Mouse (Mus musculus): Measurements from ENCODE around the gene Gm20481. TPM values are rescaled to one million over a fixed set of nuclear protein-coding genes. Genes with fewer than 3 reads are reported as not detected.
"Not testable (repeated sequence)": the region's sequence is repeated elsewhere in the genome, so short reads cannot be mapped to it uniquely, and the experiment has no call there.

The Gm20481 gene
- polyA plus RNA-seq, 1 experiment from 2014 or later = not detected

GRCm38 (mm10) chr17:34994751-34995150 lies 25.0 kb downstream of the Gm20481 start:
- DNase-seq (ENCODE audit: low spot score) = no peak
- no peak overlapping the region for H3K27ac ChIP-seq (replicated peaks; ENCODE audit: low read depth, low read length)
- no peaks in the 10 kb centered on the region for H3K9me3 ChIP-seq (ENCODE audit: control insufficient read depth, low read length)
- no peak for ATAC-seq (ENCODE audit: low read depth)
- H3K4me1 ChIP-seq (ENCODE audit: control insufficient read depth, insufficient read depth, low read length) = peaks cover 2% of the 10 kb centered on the region; the same call in 1 of the 2 replicates
- H3K27me3 ChIP-seq (replicated peaks; ENCODE audit: control insufficient read depth, insufficient read depth, low read length) = no peaks in the 10 kb centered on the region
- H3K9ac ChIP-seq (ENCODE audit: low read depth, low read length) = no peak overlapping the region
- H3K36me3 ChIP-seq (ENCODE audit: control insufficient read depth, insufficient read depth, low read length) = peaks cover 34% of the 10 kb centered on the region
- no peak overlapping the region for H3K4me3 ChIP-seq (ENCODE audit: low read depth, low read length)
- no peak overlapping the region for H3K4me2 ChIP-seq (ENCODE audit: low read depth, low read length)

GRCm38 (mm10) chr17:34995192-34995591 lies 25.5 kb downstream of the Gm20481 start:
- H3K4me2 ChIP-seq (ENCODE audit: low read depth, low read length); H3K27ac ChIP-seq (replicated peaks; ENCODE audit: low read depth, low read length); ATAC-seq (ENCODE audit: low read depth); H3K4me1 ChIP-seq (ENCODE audit: control insufficient read depth, insufficient read depth, low read length); DNase-seq (ENCODE audit: low spot score); H3K27me3 ChIP-seq (replicated peaks; ENCODE audit: control insufficient read depth, insufficient read depth, low read length); H3K4me3 ChIP-seq (ENCODE audit: low read depth, low read length); H3K9ac ChIP-seq (ENCODE audit: low read depth, low read length); H3K9me3 ChIP-seq (ENCODE audit: control insufficient read depth, low read length): not testable (repeated sequence)
- peaks cover 34% of the 10 kb centered on the region for H3K36me3 ChIP-seq (ENCODE audit: control insufficient read depth, insufficient read depth, low read length)
- 89% methylated on average over 4 of the region's 4 CpGs for WGBS

- H3K4me3 ChIP-seq (ENCODE audit: low read depth, low read length); DNase-seq (ENCODE audit: low spot score); H3K4me2 ChIP-seq (ENCODE audit: low read depth, low read length); H3K27ac ChIP-seq (replicated peaks; ENCODE audit: low read depth, low read length); H3K9ac ChIP-seq (ENCODE audit: low read depth, low read length); H3K27me3 ChIP-seq (replicated peaks; ENCODE audit: control insufficient read depth, insufficient read depth, low read length); H3K9me3 ChIP-seq (ENCODE audit: control insufficient read depth, low read length); ATAC-seq (ENCODE audit: low read depth); H3K4me1 ChIP-seq (ENCODE audit: control insufficient read depth, insufficient read depth, low read length): not testable (repeated sequence)
- H3K36me3 ChIP-seq (ENCODE audit: control insufficient read depth, insufficient read depth, low read length) = peaks cover 28% of the 10 kb centered on the region
- WGBS = 96% methylated on average over 4 of the region's 4 CpGs
Observed at GRCm38 (mm10) chr17:34995927-34996326, 26.2 kb downstream of the Gm20481 start.

- Histone ChIP-seq H3K4me2 (ENCODE audit: low read depth, low read length) (no peak overlapping the region), H3K4me3 (ENCODE audit: low read depth, low read length) (no peak overlapping the region), H3K4me1 (ENCODE audit: control insufficient read depth, insufficient read depth, low read length) (peaks cover 6% of the 10 kb centered on the region; the same call in 1 of the 2 replicates), H3K9ac (ENCODE audit: low read depth, low read length) (no peak overlapping the region; the same call in 1 of the 2 replicates), H3K36me3 (ENCODE audit: control insufficient read depth, insufficient read depth, low read length) (peaks cover 26% of the 10 kb centered on the region), H3K27me3 (replicated peaks; ENCODE audit: control insufficient read depth, insufficient read depth, low read length) (no peaks in the 10 kb centered on the region), H3K27ac (replicated peaks; ENCODE audit: low read depth, low read length) (no peak overlapping the region), H3K9me3 (ENCODE audit: control insufficient read depth, low read length) (no peaks in the 10 kb centered on the region)
- no peak for ATAC-seq (ENCODE audit: low read depth)
- no peak for DNase-seq (ENCODE audit: low spot score)
- WGBS = 93% methylated on average over 12 of the region's 14 CpGs
Observed at GRCm38 (mm10) chr17:34996411-34997141, 26.9 kb downstream of the Gm20481 start.

- Histone ChIP-seq H3K27ac (replicated peaks; ENCODE audit: low read depth, low read length) (no peak overlapping the region), H3K9ac (ENCODE audit: low read depth, low read length) (no peak overlapping the region), H3K4me2 (ENCODE audit: low read depth, low read length) (no peak overlapping the region), H3K4me3 (ENCODE audit: low read depth, low read length) (no peak overlapping the region), H3K4me1 (ENCODE audit: control insufficient read depth, insufficient read depth, low read length) (peaks cover 6% of the 10 kb centered on the region; the same call in 1 of the 2 replicates), H3K27me3 (replicated peaks; ENCODE audit: control insufficient read depth, insufficient read depth, low read length) (no peaks in the 10 kb centered on the region), H3K9me3 (ENCODE audit: control insufficient read depth, low read length) (no peaks in the 10 kb centered on the region), H3K36me3 (ENCODE audit: control insufficient read depth, insufficient read depth, low read length) (peaks cover 26% of the 10 kb centered on the region)
- ATAC-seq (ENCODE audit: low read depth) (no peak), DNase-seq (ENCODE audit: low spot score) (no peak)
- 87% methylated on average over 5 of the region's 5 CpGs for WGBS
Observed at GRCm38 (mm10) chr17:34997142-34997483, 27.4 kb downstream of the Gm20481 start.

GRCm38 (mm10) chr17:34998526-34999430 lies 29.1 kb downstream of the Gm20481 start:
- Histone ChIP-seq H3K36me3 (ENCODE audit: control insufficient read depth, insufficient read depth, low read length) (peaks cover 24% of the 10 kb centered on the region), H3K9me3 (ENCODE audit: control insufficient read depth, low read length) (no peaks in the 10 kb centered on the region), H3K4me3 (ENCODE audit: low read depth, low read length) (peak overlapping the region; percentile 4; the same call in 1 of the 2 replicates), H3K4me2 (ENCODE audit: low read depth, low read length) (peak overlapping the region; percentile 99), H3K27ac (replicated peaks; ENCODE audit: low read depth, low read length) (no peak overlapping the region), H3K27me3 (replicated peaks; ENCODE audit: control insufficient read depth, insufficient read depth, low read length) (no peaks in the 10 kb centered on the region), H3K4me1 (ENCODE audit: control insufficient read depth, insufficient read depth, low read length) (peaks cover 12% of the 10 kb centered on the region), H3K9ac (ENCODE audit: low read depth, low read length) (no peak overlapping the region)
- 92% methylated on average over 15 of the region's 15 CpGs for WGBS
- ATAC-seq (ENCODE audit: low read depth) (no peak), DNase-seq (ENCODE audit: low spot score) (no peak)

- not testable (repeated sequence) for H3K9me3 ChIP-seq (ENCODE audit: control insufficient read depth, low read length); H3K27me3 ChIP-seq (replicated peaks; ENCODE audit: control insufficient read depth, insufficient read depth, low read length); ATAC-seq (ENCODE audit: low read depth); DNase-seq (ENCODE audit: low spot score)
- H3K4me1 ChIP-seq (ENCODE audit: control insufficient read depth, insufficient read depth, low read length) = peaks cover 12% of the 10 kb centered on the region
- H3K4me3 ChIP-seq (ENCODE audit: low read depth, low read length) = peak overlapping the region; percentile 88
- peaks cover 35% of the 10 kb centered on the region for H3K36me3 ChIP-seq (ENCODE audit: control insufficient read depth, insufficient read depth, low read length)
- WGBS = 22% methylated on average over 28 of the region's 32 CpGs
- peak overlapping the region; percentile 99 for H3K4me2 ChIP-seq (ENCODE audit: low read depth, low read length)
- peak overlapping the region; percentile 95 for H3K9ac ChIP-seq (ENCODE audit: low read depth, low read length)
- peak overlapping the region; percentile 98 for H3K27ac ChIP-seq (replicated peaks; ENCODE audit: low read depth, low read length)
Observed at GRCm38 (mm10) chr17:34999871-35000716, 30.4 kb downstream of the Gm20481 start.
